Mouse (Mus musculus): ENCODE data around the gene Dtymk. TPM values are rescaled to one million over a fixed set of nuclear protein-coding genes. Genes with fewer than 3 reads are reported as not detected.

Gene Dtymk
- polyA plus RNA-seq, 1 experiment from 2014 or later = 231 TPM

DNA sequence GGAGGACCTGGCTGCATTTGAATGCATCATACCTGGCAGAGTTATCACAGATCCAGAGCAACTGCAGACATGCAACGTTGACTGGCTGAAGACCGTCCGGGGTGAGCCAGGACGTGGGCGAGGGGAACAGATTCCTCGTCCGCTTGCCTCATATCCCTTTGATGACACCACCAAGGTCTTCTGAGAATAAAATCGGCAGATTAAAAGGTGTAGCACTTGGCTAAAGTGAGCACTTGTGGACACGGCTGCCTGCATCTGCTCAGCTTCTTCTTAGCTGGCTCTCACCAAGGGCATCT lies 24.8 kb upstream of the Dtymk start:
- ATAC-seq (ENCODE audit: low read depth) = no peak
- Histone ChIP-seq H3K4me1 (replicated peaks; ENCODE audit: control insufficient read depth, insufficient read depth, low read length) (no peaks in the 10 kb centered on the region), H3K9me3 (ENCODE audit: control insufficient read depth, low read length) (no peaks in the 10 kb centered on the region), H3K27me3 (ENCODE audit: control insufficient read depth, insufficient read depth, low read depth, low read length) (no peaks in the 10 kb centered on the region), H3K36me3 (ENCODE audit: control insufficient read depth, insufficient read depth, low read length) (no peaks in the 10 kb centered on the region), H3K9ac (ENCODE audit: low read length) (peak overlapping the region; percentile 78; the same call in 1 of the 2 replicates), H3K4me3 (ENCODE audit: low read length) (no peak overlapping the region; the same call in 1 of the 2 replicates), H3K4me2 (ENCODE audit: low read depth, low read length) (peak overlapping the region; percentile 53), H3K27ac (ENCODE audit: low read length) (no peak overlapping the region)
- 93% methylated on average over 9 of the region's 9 CpGs for WGBS

DNA sequence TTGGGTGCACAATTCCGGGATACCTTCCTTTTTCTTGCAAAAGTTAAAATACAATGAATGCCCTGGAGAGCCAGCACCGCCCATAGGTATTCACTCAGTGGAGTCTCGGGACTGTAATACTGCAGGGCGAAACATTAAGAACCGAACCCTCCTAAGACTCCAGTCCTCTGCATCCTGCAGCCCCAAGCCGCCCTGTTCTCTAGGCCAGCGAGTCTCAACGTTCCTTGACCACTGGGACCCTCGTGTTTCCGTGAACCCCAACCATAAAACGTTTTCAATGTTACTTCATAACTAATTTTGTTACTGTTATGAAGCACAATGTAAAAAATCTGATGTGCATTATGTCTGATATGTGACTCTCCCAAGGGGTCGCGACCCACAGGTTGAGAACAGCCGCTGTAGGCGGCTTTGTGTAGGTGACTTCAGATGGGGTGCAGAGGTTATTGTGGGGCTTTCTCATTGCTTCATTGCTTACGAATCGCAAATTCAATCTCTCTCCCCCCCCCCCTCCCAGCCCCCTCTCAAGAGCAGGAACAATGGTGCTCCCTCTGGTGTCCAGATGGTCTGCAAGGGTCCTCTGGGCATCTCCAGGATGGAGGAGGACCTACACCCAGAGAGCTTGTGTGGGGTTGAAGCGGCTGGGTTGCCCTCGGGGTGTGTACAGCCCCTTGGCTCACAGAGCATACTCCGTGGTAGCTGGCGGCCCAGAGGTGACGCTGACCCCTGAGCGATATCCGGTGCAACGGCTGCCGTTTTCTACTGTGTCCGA lies 24.2 kb upstream of the Dtymk start:
- Histone ChIP-seq H3K36me3 (ENCODE audit: control insufficient read depth, insufficient read depth, low read length) (no peaks in the 10 kb centered on the region), H3K4me3 (ENCODE audit: low read length) (peak overlapping the region; percentile 62), H3K27me3 (ENCODE audit: control insufficient read depth, insufficient read depth, low read depth, low read length) (no peaks in the 10 kb centered on the region), H3K9me3 (ENCODE audit: control insufficient read depth, low read length) (no peaks in the 10 kb centered on the region), H3K4me2 (ENCODE audit: low read depth, low read length) (peak overlapping the region; percentile 53), H3K9ac (ENCODE audit: low read length) (peak overlapping the region; percentile 78), H3K27ac (ENCODE audit: low read length) (peak overlapping the region; percentile 96), H3K4me1 (replicated peaks; ENCODE audit: control insufficient read depth, insufficient read depth, low read length) (no peaks in the 10 kb centered on the region)
- WGBS = 38% methylated on average over 27 of the region's 27 CpGs
- ATAC-seq (ENCODE audit: low read depth) = peak; percentile 25; the same call in 1 of the 2 replicates

- Histone ChIP-seq H3K4me3 (ENCODE audit: low read length) (peak overlapping the region; percentile 62), H3K4me1 (replicated peaks; ENCODE audit: control insufficient read depth, insufficient read depth, low read length) (no peaks in the 10 kb centered on the region), H3K4me2 (ENCODE audit: low read depth, low read length) (peak overlapping the region; percentile 53), H3K36me3 (ENCODE audit: control insufficient read depth, insufficient read depth, low read length) (peaks cover 4% of the 10 kb centered on the region), H3K9ac (ENCODE audit: low read length) (peak overlapping the region; percentile 78), H3K9me3 (ENCODE audit: control insufficient read depth, low read length) (no peaks in the 10 kb centered on the region), H3K27me3 (ENCODE audit: control insufficient read depth, insufficient read depth, low read depth, low read length) (no peaks in the 10 kb centered on the region), H3K27ac (ENCODE audit: low read length) (peak overlapping the region; percentile 96)
- peak; percentile 98 for ATAC-seq (ENCODE audit: low read depth)
- WGBS = under 1% methylated on average over 30 of the region's 30 CpGs
Measured at GRCm38 (mm10) chr1:93825105-93825674, 23.5 kb upstream of the Dtymk start.

DNA sequence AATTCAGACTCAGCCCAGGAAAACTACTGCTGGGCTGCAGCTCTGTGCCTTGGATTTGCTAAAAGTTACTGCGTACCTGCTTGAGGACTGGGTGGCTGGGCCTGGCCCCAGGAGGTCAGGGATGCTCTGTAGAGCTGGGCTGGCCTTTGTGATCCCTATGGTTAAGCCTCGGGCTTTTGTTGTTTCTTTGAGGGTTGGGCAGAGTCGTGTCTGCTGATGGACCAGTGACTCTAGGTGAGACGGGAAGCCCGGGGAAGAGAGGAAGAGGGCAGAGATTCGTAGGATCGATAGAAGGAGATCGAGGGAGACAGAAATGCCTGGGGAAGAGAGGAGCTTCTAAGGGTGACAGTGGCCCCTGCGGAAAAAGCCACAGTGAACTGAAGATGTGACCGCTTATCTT lies 22.9 kb upstream of the Dtymk start, which contains the start of gene D2hgdh:
TSS of gene D2hgdh (plus strand) at position 301 of the 400 bp plus-strand sequence.
- Histone ChIP-seq H3K4me2 (ENCODE audit: low read depth, low read length) (peak within 1 kb of the TSS; percentile 53), H3K4me3 (ENCODE audit: low read length) (peak within 1 kb of the TSS; percentile 62)
- WGBS = 5% methylated on average over 10 of the region's 10 CpGs

DNA sequence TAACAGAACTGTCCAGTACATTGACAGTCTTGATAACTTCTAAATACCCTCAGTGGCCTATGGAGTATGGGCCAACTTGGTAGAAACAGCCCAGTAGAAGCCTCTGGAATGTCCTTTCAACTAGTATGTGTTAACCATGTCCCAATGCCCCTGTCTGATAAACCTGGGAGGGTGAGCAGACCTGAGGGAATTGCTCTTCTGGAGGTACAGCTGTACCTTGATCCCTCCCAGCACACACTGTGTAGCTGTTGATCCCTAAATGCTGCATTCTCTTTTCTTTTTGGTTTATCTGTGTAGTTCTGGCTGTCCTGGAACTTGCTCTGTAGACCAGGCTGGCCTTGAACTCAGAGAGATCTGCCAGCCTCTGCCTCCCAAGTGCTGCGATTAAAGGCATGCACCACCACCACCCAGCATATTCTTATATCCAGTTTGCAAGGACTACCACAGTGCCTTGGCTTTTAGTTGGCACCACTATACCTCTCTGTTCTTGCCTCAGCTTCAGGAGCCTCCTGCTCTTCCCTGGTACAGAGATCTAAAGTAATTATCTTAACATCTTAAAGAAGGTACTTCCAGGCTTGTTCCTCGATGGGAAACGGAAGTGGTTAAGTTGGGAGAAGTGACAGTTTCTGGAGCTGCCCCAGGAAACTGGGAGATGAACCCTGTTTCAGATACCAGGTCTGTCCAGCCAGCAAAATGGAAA lies 22.2 kb upstream of the Dtymk start:
- H3K27ac ChIP-seq (ENCODE audit: low read length) = no peak overlapping the region
- ATAC-seq (ENCODE audit: low read depth) = no peak
- peaks cover 12% of the 10 kb centered on the region for H3K36me3 ChIP-seq (ENCODE audit: control insufficient read depth, insufficient read depth, low read length)
- no peaks in the 10 kb centered on the region for H3K9me3 ChIP-seq (ENCODE audit: control insufficient read depth, low read length)
- H3K4me2 ChIP-seq (ENCODE audit: low read depth, low read length) = no peak overlapping the region
- no peaks in the 10 kb centered on the region for H3K27me3 ChIP-seq (ENCODE audit: control insufficient read depth, insufficient read depth, low read depth, low read length)
- H3K4me1 ChIP-seq (replicated peaks; ENCODE audit: control insufficient read depth, insufficient read depth, low read length) = no peaks in the 10 kb centered on the region
- H3K4me3 ChIP-seq (ENCODE audit: low read length) = no peak overlapping the region
- WGBS = 77% methylated on average over 3 of the region's 3 CpGs
- peak overlapping the region; percentile 78; the same call in 1 of the 2 replicates for H3K9ac ChIP-seq (ENCODE audit: low read length)

More for the DNA sequence above, 22.9 kb upstream of the Dtymk start, which contains the start of gene D2hgdh:
- Histone ChIP-seq H3K36me3 (ENCODE audit: control insufficient read depth, insufficient read depth, low read length) (peaks cover 5% of the 10 kb centered on the region), H3K27ac (ENCODE audit: low read length) (peak within 1 kb of the TSS; percentile 96), H3K9me3 (ENCODE audit: control insufficient read depth, low read length) (no peaks in the 10 kb centered on the region), H3K4me1 (replicated peaks; ENCODE audit: control insufficient read depth, insufficient read depth, low read length) (no peaks in the 10 kb centered on the region), H3K9ac (ENCODE audit: low read length) (peak within 1 kb of the TSS; percentile 78), H3K27me3 (ENCODE audit: control insufficient read depth, insufficient read depth, low read depth, low read length) (no peaks in the 10 kb centered on the region)
- peak; percentile 8; the same call in 1 of the 2 replicates for ATAC-seq (ENCODE audit: low read depth)

DNA sequence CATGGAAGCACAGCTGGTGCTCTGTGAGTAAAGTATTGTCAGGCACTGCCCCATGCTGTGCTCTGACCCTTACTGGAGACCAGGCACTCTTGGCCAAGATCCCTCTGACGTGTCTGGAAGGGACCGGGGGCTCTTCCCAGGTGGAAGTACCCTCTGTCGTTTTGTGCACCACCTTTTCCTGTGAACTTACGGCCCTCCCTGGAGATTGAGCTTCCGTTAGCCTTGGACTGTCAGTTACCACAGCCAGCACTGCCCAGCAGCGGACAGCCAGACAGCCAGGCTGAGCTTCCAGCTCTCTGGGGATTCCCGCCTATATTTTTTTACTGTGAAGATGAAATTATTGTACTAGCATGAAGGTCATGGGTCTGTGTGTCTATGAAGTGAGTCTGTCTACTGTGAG lies 17.0 kb upstream of the Dtymk start:
- Histone ChIP-seq H3K4me2 (ENCODE audit: low read depth, low read length) (no peak overlapping the region), H3K36me3 (ENCODE audit: control insufficient read depth, insufficient read depth, low read length) (peaks cover 56% of the 10 kb centered on the region), H3K9me3 (ENCODE audit: control insufficient read depth, low read length) (no peaks in the 10 kb centered on the region), H3K4me1 (replicated peaks; ENCODE audit: control insufficient read depth, insufficient read depth, low read length) (no peaks in the 10 kb centered on the region), H3K9ac (ENCODE audit: low read length) (no peak overlapping the region), H3K4me3 (ENCODE audit: low read length) (no peak overlapping the region), H3K27ac (ENCODE audit: low read length) (no peak overlapping the region), H3K27me3 (ENCODE audit: control insufficient read depth, insufficient read depth, low read depth, low read length) (no peaks in the 10 kb centered on the region)
- ATAC-seq (ENCODE audit: low read depth) = no peak
- 83% methylated on average over 7 of the region's 7 CpGs for WGBS

DNA sequence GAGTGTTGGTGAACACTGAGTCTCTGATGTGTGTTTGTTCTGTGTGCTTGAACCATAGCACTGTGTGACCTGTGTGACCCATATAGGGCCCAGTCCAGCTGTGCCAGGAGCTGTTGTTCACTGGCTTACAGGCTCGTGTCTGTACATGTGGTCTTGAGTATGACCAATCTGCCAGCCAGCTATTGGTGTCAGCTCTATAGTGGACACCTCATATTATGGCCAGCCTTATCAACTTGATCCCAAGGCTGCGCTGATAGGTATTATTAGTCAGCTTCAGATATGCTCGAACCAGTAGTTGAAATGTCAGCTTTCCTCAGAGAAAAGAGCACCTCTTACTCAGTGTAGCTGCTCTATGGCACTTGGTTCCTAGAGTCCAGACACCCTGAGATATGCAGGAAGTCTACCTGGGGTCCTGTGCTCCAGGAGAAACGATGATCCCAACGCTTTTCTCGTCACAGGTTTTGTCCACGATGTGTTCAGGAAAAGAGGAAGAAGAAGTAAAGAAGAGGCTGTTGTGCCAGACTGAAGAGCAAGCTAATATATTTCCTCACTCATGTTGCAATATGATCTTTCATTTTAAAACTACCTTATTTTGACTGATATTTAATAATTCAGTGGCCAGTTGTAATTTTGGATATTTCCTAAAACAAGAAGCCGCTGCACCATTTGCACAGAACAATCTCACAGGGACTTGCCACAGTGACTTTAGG lies 16.2 kb upstream of the Dtymk start:
- no peak overlapping the region for H3K27ac ChIP-seq (ENCODE audit: low read length)
- WGBS = 84% methylated on average over 8 of the region's 8 CpGs
- H3K9me3 ChIP-seq (ENCODE audit: control insufficient read depth, low read length) = no peaks in the 10 kb centered on the region
- ATAC-seq (ENCODE audit: low read depth) = no peak
- no peaks in the 10 kb centered on the region for H3K27me3 ChIP-seq (ENCODE audit: control insufficient read depth, insufficient read depth, low read depth, low read length)
- H3K36me3 ChIP-seq (ENCODE audit: control insufficient read depth, insufficient read depth, low read length) = peaks cover 62% of the 10 kb centered on the region
- no peak overlapping the region for H3K4me2 ChIP-seq (ENCODE audit: low read depth, low read length)
- no peaks in the 10 kb centered on the region for H3K4me1 ChIP-seq (replicated peaks; ENCODE audit: control insufficient read depth, insufficient read depth, low read length)
- H3K9ac ChIP-seq (ENCODE audit: low read length) = no peak overlapping the region
- no peak overlapping the region for H3K4me3 ChIP-seq (ENCODE audit: low read length)

GRCm38 (mm10) chr1:93811495-93812039 lies 9.8 kb upstream of the Dtymk start:
- peaks cover 71% of the 10 kb centered on the region for H3K36me3 ChIP-seq (ENCODE audit: control insufficient read depth, insufficient read depth, low read length)
- no peak overlapping the region for H3K4me3 ChIP-seq (ENCODE audit: low read length)
- H3K27me3 ChIP-seq (ENCODE audit: control insufficient read depth, insufficient read depth, low read depth, low read length) = no peaks in the 10 kb centered on the region
- no peaks in the 10 kb centered on the region for H3K9me3 ChIP-seq (ENCODE audit: control insufficient read depth, low read length)
- no peak for ATAC-seq (ENCODE audit: low read depth)
- H3K4me2 ChIP-seq (ENCODE audit: low read depth, low read length) = no peak overlapping the region
- no peak overlapping the region for H3K27ac ChIP-seq (ENCODE audit: low read length)
- WGBS = 82% methylated on average over 8 of the region's 8 CpGs
- no peak overlapping the region for H3K9ac ChIP-seq (ENCODE audit: low read length)
- H3K4me1 ChIP-seq (replicated peaks; ENCODE audit: control insufficient read depth, insufficient read depth, low read length) = no peaks in the 10 kb centered on the region
